Mouse (Mus musculus): ENCODE data around the gene Rps6kb2. TPM values are rescaled to one million over a fixed set of nuclear protein-coding genes. Genes with fewer than 3 reads are reported as not detected.

Gene Rps6kb2
- polyA plus RNA-seq, 1 experiment from 2014 or later: 57.0 TPM

GRCm38 (mm10) chr19:4181892-4182291 is 18.7 kb upstream of the Rps6kb2 start:
- DNase-seq (ENCODE audit: low spot score): no peak
- Histone ChIP-seq H3K27me3 (ENCODE audit: insufficient read depth, poor library complexity, severe bottlenecking) (peaks cover 4% of the 10 kb centered on the region; the same call in 1 of the 2 replicates), H3K4me3 (no peak overlapping the region), H3K27ac (no peak overlapping the region), H3K36me3 (no peaks in the 10 kb centered on the region), H3K9me3 (no peaks in the 10 kb centered on the region), H3K4me1 (peaks cover 34% of the 10 kb centered on the region)
- 43% methylated on average over 3 of the region's 3 CpGs for WGBS

GRCm38 (mm10) chr19:4180411-4180810 is 17.3 kb upstream of the Rps6kb2 start:
- H3K27ac ChIP-seq: no peak overlapping the region
- H3K36me3 ChIP-seq: no peaks in the 10 kb centered on the region
- H3K27me3 ChIP-seq (ENCODE audit: insufficient read depth, poor library complexity, severe bottlenecking): peaks cover 8% of the 10 kb centered on the region; the same call in 1 of the 2 replicates
- H3K4me3 ChIP-seq: no peak overlapping the region
- no peaks in the 10 kb centered on the region for H3K9me3 ChIP-seq
- no peak for DNase-seq (ENCODE audit: low spot score)
- 82% methylated on average over 7 of the region's 7 CpGs for WGBS
- peaks cover 31% of the 10 kb centered on the region for H3K4me1 ChIP-seq

GRCm38 (mm10) chr19:4175368-4175947 is 12.3 kb upstream of the Rps6kb2 start, which contains the start of gene Carns1:
TSS of gene Carns1 (minus strand) at chr19:4175479.
- H3K36me3 ChIP-seq: no peaks in the 10 kb centered on the region
- H3K27me3 ChIP-seq (ENCODE audit: insufficient read depth, poor library complexity, severe bottlenecking): peaks cover 6% of the 10 kb centered on the region; the same call in 1 of the 2 replicates
- no peak for DNase-seq (ENCODE audit: low spot score)
- peak within 1 kb of the TSS; percentile 80 for H3K27ac ChIP-seq
- H3K4me3 ChIP-seq: peak within 1 kb of the TSS; percentile 46
- H3K9me3 ChIP-seq: no peaks in the 10 kb centered on the region
- peaks cover 32% of the 10 kb centered on the region for H3K4me1 ChIP-seq
- 3% methylated on average over 11 of the region's 11 CpGs for WGBS

GRCm38 (mm10) chr19:4172925-4173324 is 9.8 kb upstream of the Rps6kb2 start:
- Histone ChIP-seq H3K4me3 (no peak overlapping the region), H3K36me3 (no peaks in the 10 kb centered on the region), H3K4me1 (peaks cover 38% of the 10 kb centered on the region), H3K9me3 (no peaks in the 10 kb centered on the region), H3K27ac (no peak overlapping the region), H3K27me3 (ENCODE audit: insufficient read depth, poor library complexity, severe bottlenecking) (peaks cover 8% of the 10 kb centered on the region; the same call in 1 of the 2 replicates)
- 56% methylated on average over 11 of the region's 11 CpGs for WGBS
- no peak for DNase-seq (ENCODE audit: low spot score)

GRCm38 (mm10) chr19:4171393-4172290 is 8.5 kb upstream of the Rps6kb2 start:
- Histone ChIP-seq H3K27me3 (ENCODE audit: insufficient read depth, poor library complexity, severe bottlenecking) (peaks cover 4% of the 10 kb centered on the region; the same call in 1 of the 2 replicates), H3K4me1 (peaks cover 44% of the 10 kb centered on the region), H3K27ac (peak overlapping the region; percentile 65), H3K4me3 (no peak overlapping the region), H3K9me3 (no peaks in the 10 kb centered on the region), H3K36me3 (no peaks in the 10 kb centered on the region)
- DNase-seq (ENCODE audit: low spot score): no peak
- 59% methylated on average over 13 of the region's 13 CpGs for WGBS

GRCm38 (mm10) chr19:4170723-4171392 is 7.7 kb upstream of the Rps6kb2 start:
- H3K9me3 ChIP-seq: no peaks in the 10 kb centered on the region
- H3K4me3 ChIP-seq: no peak overlapping the region
- peaks cover 42% of the 10 kb centered on the region for H3K4me1 ChIP-seq
- DNase-seq (ENCODE audit: low spot score): no peak
- no peaks in the 10 kb centered on the region for H3K36me3 ChIP-seq
- H3K27ac ChIP-seq: peak overlapping the region; percentile 91
- 0 out of 2 replicates have a peak, but pooled peaks cover 3% of the 10 kb centered on the region for H3K27me3 ChIP-seq (ENCODE audit: insufficient read depth, poor library complexity, severe bottlenecking)
- WGBS: 89% methylated on average over 10 of the region's 10 CpGs

- no peaks in the 10 kb centered on the region for H3K9me3 ChIP-seq
- H3K4me1 ChIP-seq: peaks cover 32% of the 10 kb centered on the region
- H3K4me3 ChIP-seq: peak overlapping the region; percentile 56
- WGBS: 7% methylated on average over 27 of the region's 27 CpGs
- 0 out of 2 replicates have a peak, but pooled peaks cover 3% of the 10 kb centered on the region for H3K27me3 ChIP-seq (ENCODE audit: insufficient read depth, poor library complexity, severe bottlenecking)
- H3K27ac ChIP-seq: peak overlapping the region; percentile 91
- DNase-seq (ENCODE audit: low spot score): no peak
- H3K36me3 ChIP-seq: no peaks in the 10 kb centered on the region
Measured at GRCm38 (mm10) chr19:4169810-4170209, 6.7 kb upstream of the Rps6kb2 start.

- peak overlapping the region; percentile 91 for H3K27ac ChIP-seq
- 0 out of 2 replicates have a peak, but pooled peaks cover 3% of the 10 kb centered on the region for H3K27me3 ChIP-seq (ENCODE audit: insufficient read depth, poor library complexity, severe bottlenecking)
- peaks cover 31% of the 10 kb centered on the region for H3K4me1 ChIP-seq
- peak; percentile 100 for DNase-seq (ENCODE audit: low spot score)
- WGBS: under 1% methylated on average over 43 of the region's 43 CpGs
- H3K9me3 ChIP-seq: no peaks in the 10 kb centered on the region
- no peaks in the 10 kb centered on the region for H3K36me3 ChIP-seq
- H3K4me3 ChIP-seq: peak overlapping the region; percentile 56
Measured at GRCm38 (mm10) chr19:4169378-4169784, 6.2 kb upstream of the Rps6kb2 start.

GRCm38 (mm10) chr19:4166678-4167476 is 3.7 kb upstream of the Rps6kb2 start:
- H3K4me1 ChIP-seq: peaks cover 34% of the 10 kb centered on the region

GRCm38 (mm10) chr19:4164721-4165120 is 1.6 kb upstream of the Rps6kb2 start:
- no peaks in the 10 kb centered on the region for H3K27me3 ChIP-seq (ENCODE audit: insufficient read depth, poor library complexity, severe bottlenecking)
- 84% methylated on average over 2 of the region's 2 CpGs for WGBS
- no peak for DNase-seq (ENCODE audit: low spot score)
- peaks cover 20% of the 10 kb centered on the region for H3K4me1 ChIP-seq
- H3K9me3 ChIP-seq: no peaks in the 10 kb centered on the region
- H3K36me3 ChIP-seq: peaks cover 18% of the 10 kb centered on the region
- no peak overlapping the region for H3K4me3 ChIP-seq
- no peak overlapping the region for H3K27ac ChIP-seq

More at GRCm38 (mm10) chr19:4166678-4167476, 3.7 kb upstream of the Rps6kb2 start:
- Histone ChIP-seq H3K36me3 (peaks cover under 1% of the 10 kb centered on the region; the same call in 1 of the 2 replicates), H3K27ac (0 out of 2 replicates have a peak overlapping the region, but pooled peaks have one; percentile 8), H3K4me3 (no peak overlapping the region), H3K27me3 (ENCODE audit: insufficient read depth, poor library complexity, severe bottlenecking) (0 out of 2 replicates have a peak, but pooled peaks cover 3% of the 10 kb centered on the region), H3K9me3 (no peaks in the 10 kb centered on the region)
- 55% methylated on average over 9 of the region's 9 CpGs for WGBS
- DNase-seq (ENCODE audit: low spot score): no peak

GRCm38 (mm10) chr19:4164100-4164499 is 946 bp upstream of the Rps6kb2 start:
- H3K36me3 ChIP-seq: peaks cover 24% of the 10 kb centered on the region
- no peak overlapping the region for H3K4me3 ChIP-seq
- no peaks in the 10 kb centered on the region for H3K27me3 ChIP-seq (ENCODE audit: insufficient read depth, poor library complexity, severe bottlenecking)
- DNase-seq (ENCODE audit: low spot score): no peak
- H3K27ac ChIP-seq: no peak overlapping the region
- no peaks in the 10 kb centered on the region for H3K9me3 ChIP-seq
- WGBS: 81% methylated on average over 3 of the region's 3 CpGs
- peaks cover 20% of the 10 kb centered on the region for H3K4me1 ChIP-seq

- Histone ChIP-seq H3K36me3 (peaks cover 30% of the 10 kb centered on the region), H3K9me3 (no peaks in the 10 kb centered on the region), H3K4me1 (peaks cover 20% of the 10 kb centered on the region), H3K4me3 (peak overlapping the region; percentile 68), H3K27ac (peak overlapping the region; percentile 85), H3K27me3 (ENCODE audit: insufficient read depth, poor library complexity, severe bottlenecking) (no peaks in the 10 kb centered on the region)
- 37% methylated on average over 4 of the region's 4 CpGs for WGBS
- no peak for DNase-seq (ENCODE audit: low spot score)
Measured at GRCm38 (mm10) chr19:4163543-4163887, 361 bp upstream of the Rps6kb2 start.

Data from heart, embryonic 10.5 days (tissue).